Mouse (Mus musculus) spleen, postnatal 4 days (tissue): Measurements from ENCODE around the gene Atp13a1.

ENCODE experiments used
- DNase-seq, 2 experiments: peaks; one replicate each; pipeline ENCODE4 v3.0.0; 2022; ENCODE audit warnings: low spot score in 2 of 2

Gene Atp13a1

DNA sequence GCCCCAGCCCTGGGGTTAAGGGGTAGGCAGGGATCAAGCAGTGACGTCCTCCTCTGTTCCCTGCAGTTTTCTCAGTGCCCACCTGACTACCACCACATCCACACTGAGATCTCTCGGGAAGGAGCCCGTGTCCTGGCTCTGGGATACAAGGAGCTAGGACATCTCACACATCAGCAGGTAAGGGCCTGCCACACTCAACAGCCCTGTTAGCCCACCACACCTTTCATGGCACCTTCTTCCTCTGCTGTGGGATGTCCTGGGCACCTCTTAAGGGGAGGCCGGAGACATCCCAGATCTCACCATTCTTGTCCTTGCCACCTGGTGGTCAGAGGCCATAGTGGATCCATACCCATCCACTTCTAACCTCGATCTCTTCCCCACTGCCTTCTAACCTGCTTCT lies 9.0 kb downstream of the Atp13a1 start:
- peak; percentile 10 to 50 for DNase-seq

DNA sequence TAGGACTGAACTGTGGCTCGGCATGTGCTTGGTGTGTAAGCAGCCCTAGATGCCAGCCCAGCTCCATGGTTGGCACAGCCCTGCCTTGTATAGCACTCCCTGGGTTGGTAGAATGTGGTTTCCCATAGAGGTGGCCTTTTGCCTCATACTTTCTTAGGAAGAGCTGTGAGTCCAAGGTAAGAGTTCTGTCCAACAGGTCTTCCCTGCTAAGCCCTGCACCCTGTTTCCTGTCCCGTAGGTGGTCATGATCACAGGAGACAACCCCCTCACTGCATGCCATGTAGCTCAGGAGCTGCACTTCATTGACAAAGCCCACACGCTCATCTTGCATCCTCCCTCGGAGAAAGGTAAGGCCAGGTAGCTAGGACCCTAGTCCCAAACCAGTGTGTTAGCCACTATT lies 10.8 kb downstream of the Atp13a1 start:
- DNase-seq: peak; percentile 5 to 50

DNA sequence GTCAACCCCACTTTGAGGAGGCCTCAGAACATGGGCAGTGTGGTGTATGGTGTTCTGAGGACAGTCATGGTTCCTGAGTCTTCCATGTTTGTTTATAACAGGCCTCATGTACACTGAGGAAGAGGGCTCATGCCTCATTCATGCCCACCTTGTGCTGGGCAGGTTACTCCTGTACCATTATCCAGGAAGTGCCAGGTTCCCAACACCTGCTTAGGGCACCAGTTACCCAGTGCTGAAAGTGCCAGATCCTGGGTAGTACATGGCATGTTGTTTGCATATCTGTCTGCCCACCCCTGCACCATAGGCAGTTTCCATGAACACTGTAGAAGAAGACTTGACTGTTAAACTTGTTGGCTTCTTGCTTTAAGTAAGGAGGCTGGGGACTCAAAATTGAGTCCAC lies 11.3 kb downstream of the Atp13a1 start:
- peak in 1 of 2 experiments; percentile 4 for DNase-seq

DNA sequence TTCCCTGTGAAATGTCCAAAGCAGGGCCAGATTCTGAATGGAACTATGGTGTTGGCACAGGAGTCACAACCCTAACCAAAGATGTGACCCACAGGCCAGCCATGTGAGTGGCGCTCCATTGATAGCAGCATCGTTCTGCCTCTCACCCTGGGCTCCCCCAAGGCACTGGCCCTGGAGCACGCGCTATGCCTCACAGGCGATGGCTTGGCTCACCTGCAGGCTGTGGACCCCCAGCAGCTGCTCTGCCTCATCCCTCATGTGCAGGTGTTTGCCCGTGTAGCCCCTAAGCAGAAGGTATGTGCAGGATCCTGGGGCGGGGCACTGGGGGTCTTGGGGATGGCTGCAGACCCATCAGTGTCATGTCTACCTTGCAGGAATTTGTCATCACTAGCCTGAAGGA lies 12.4 kb downstream of the Atp13a1 start:
- peak; percentile 13 to 60 for DNase-seq

- DNase-seq: peak; percentile 3 to 51
Measured at GRCm38 (mm10) chr8:69804537-69804936, 13.6 kb downstream of the Atp13a1 start.

DNA sequence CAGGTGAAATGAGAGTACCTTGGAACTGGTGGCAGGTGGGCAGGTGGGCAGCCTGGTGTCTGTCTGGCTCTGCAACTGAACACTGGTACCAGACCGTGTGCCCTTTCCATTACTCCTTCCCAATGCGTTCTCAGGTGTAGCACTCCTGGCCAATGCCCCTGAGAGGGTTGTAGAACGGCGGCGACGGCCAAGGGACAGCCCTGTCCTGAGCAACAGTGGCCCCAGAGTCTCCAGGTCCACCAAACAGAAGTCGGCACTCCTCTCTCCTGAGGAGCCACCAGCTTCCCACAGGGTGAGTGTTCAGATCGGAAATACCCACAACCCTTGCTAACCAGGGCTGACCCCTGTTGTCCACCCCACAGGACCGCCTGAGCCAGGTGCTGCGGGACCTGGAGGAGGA lies 14.1 kb downstream of the Atp13a1 start:
- DNase-seq: peak; percentile 9 to 60

GRCm38 (mm10) chr8:69805491-69805890 lies 14.5 kb downstream of the Atp13a1 start:
- no peak for DNase-seq

DNA sequence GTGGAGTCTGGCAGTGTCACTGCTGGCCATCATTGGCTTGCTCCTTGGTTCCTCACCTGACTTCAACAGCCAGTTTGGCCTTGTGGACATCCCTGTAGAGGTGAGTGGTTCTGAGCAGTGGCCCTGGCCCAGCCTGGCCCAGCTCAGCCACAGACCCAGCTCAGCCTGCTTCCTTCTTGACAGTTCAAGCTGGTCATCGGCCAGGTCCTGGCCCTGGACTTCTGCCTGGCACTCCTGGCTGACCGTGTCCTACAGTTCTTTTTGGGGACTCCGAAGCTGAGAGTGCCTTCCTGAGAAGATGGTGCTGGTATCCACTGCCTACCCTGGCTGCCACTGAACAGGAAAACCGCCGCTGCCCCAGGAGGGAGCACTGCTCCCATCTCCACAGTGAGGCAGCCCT lies 16.3 kb downstream of the Atp13a1 start:
- DNase-seq: no peak

DNA sequence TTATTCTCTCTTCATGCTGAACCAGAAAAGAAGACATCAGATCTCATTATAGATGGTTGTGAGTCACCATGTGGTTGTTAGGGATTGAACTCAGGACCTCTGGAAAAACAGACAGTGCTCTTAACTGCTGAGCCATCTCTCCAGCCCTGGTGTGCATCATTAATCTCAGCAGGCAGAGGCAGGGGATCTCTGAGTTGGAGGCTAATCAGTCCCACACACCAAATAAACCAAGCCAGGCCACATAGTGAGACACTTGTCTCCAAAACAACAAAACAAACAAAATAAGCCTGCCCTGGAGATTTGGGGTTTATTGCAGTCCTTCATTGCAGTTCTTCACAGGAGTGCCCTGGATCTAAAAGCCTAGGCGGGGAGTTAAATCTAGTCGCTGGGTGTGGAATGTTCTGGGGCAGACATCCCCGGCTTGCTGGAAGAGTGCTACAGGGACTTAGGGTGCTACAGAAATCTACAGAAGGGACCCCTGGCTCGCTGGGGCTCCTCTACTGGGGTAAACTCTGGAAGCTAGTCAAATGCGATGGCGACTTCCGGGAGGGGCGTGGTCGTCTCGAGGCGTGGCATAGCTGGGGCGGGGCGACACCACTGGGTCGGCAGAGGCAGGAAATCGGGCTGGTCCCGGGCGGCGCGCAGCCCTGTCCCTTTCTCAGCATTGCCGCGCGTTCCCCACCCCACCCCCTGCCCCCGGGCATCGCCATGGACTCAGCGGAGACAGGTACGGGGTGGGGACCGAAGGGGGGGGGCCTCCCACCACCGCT lies 17.3 kb downstream of the Atp13a1 start, which contains the start of gene Gmip:
Gmip (plus strand) TSS at position 586 of the 770 bp plus-strand sequence.
- DNase-seq: peak; percentile 88 to 94

DNA sequence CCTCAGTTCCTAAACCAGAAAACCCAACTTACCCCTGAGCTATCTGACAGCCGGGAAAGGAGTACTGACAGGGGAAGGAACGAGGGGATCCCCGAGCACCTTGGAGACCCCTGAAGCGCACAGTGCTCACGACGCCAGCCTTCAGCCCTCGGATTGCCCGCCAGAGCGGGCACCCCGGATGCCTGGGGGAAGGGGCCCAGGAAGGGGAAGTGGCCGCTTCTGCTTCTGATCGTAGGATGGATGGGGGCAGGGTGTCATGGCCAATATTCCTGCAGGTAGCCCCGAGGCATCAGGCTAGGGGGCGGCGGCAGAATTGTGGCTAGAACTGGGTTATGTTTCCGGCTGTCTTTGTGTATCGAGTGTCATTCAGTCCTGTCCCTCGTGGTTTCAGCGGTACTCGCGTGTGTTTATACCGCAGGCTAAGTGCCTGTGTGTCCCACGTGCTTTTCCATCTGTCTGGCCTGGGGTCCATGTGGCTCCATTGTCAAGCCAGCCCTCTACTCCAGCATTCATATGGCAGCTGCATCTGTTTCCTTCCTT lies 18.0 kb downstream of the Atp13a1 start:
- DNase-seq: peak; percentile 58 to 80

GRCm38 (mm10) chr8:69809820-69810219 lies 18.9 kb downstream of the Atp13a1 start:
- DNase-seq: no peak

DNA sequence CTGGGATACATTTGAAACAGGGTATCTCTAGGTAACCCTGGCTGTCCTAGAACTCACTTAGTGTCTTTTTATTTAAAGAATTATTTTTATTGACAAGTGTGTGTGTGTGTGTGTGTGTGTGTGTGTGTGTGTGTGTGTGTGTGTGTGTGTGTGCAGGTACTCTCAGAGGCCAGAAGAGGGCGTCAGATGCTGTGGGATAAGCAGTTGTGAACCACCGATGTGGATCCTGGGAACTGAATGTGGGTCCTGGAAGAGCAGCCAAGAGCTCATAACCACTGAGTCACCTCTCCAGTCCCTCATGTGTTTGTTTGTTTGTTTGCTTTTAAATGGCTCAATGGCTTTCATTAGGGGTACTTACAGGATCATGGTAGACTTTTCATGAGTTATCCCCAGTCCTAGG lies 23.9 kb downstream of the Atp13a1 start:
- no peak for DNase-seq

- DNase-seq: no peak
Measured at GRCm38 (mm10) chr8:69815396-69815795, 24.4 kb downstream of the Atp13a1 start.

- no peak for DNase-seq
Measured at GRCm38 (mm10) chr8:69820466-69820865, 29.5 kb downstream of the Atp13a1 start.

DNA sequence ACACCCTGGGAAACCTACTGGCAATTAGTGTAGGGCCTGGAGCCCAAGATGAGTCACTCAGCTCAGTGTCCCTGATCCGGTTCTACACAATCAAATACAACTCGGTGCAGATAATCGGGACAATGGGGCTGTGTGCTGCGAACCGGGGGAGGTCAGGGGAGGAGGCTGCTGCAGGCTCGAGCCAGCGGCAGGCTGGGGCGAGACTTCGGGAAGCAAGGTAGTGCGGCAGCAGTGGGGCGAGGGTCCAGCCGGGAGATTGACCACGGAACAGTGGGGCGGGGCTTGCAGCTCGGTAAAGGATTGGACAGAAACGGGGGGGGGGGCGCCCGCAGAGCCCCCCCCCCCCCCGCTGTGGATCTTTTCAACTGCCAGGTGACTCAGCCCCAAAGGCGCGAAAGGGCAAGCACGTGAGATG lies 31.0 kb downstream of the Atp13a1 start:
- DNase-seq: no peak

- DNase-seq: peak; percentile 51 to 77
Measured at GRCm38 (mm10) chr8:69822386-69823191, 31.6 kb downstream of the Atp13a1 start, which contains the start of gene Lpar2. Gene Lpar2 (plus strand): TSS chr8:69822429.

DNA sequence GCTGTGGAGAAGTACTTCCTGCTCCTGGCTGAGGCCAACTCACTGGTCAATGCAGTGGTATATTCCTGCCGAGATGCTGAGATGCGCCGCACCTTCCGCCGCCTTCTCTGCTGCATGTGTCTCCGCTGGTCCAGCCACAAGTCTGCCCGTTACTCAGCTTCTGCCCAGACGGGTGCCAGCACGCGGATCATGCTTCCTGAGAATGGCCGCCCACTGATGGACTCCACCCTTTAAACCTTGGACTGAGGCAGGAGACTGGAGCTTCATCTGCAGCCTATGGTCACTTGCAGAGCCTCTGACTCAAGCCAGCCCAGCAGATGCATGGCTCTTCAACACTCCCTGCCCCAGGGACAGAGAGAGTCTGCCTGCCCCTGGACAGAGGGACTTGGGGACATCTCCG lies 35.4 kb downstream of the Atp13a1 start:
- no peak for DNase-seq

DNA sequence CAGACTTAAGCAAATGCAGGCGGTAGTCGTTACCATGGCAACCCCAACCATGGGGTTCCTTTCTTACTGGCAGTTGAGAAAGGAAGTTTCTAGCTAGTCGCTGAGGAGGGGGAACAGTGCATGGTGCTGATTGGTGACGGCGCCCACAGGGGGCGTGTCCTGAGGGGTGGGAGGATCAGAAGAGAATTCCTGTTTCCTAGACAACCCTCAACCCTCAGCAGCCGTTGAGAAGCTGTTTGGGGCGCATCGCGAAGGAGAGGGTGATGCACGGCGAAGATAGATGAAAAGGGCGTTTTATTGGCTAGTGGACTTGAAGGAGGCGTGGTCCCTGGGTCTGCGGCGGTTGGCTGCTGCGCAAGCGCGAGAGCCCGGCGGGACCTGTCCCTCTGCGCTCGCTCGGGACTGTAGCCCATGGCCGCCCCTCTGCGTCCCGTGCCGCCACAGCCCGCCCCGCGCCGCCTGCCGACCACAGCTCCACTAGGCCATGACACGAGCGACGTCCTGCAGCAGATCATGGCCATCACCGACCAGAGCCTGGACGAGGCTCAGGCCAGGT lies 41.4 kb downstream of the Atp13a1 start, which contains the start of gene Pbx4:
Pbx4 (plus strand) TSS at position 194 of the 556 bp plus-strand sequence.
- DNase-seq: peak; percentile 83 to 90

GRCm38 (mm10) chr8:69837057-69837682 lies 46.2 kb downstream of the Atp13a1 start:
- no peak for DNase-seq

DNA sequence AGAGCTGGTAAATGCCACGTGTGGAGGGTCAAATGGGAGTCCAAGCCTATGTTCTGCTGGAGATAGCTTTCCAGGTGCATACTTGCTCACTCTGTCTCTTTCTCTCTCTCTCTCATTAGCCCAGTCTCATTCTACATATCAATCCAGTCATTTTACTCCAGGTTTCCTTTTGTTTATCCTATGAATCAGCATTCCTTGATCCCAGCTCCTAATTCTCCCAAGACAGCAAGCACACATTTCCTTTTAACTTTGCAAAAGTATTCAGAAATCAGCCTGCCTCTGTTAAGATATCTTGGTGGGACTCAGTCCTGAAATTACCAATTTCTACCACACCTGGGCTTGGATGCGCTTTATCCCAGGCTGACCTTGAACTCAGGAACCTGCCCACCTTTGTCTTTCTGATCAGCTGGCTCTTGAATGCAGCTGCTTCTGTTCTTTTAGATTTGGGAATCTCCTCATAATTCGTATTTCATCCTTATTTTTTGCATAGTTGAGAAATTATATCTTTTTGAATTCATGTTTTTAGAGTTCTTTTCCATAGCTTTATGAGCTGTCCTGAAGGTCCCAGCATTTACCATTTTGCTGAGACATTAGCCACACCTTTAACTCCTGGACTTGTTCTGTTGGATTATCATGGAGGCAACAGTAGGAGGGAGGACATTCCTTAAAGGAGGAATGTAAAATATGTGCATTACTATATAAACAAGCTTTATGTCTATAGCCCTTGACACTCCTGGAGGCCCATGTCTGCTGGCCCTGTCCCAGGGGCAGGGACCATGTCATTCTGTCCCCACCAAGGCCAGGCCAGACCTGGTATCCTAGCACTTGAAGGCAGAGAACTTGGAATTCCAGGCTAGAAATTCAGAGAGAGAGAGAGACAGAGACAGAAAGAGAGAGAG lies 56.5 kb downstream of the Atp13a1 start:
- DNase-seq: no peak

DNA sequence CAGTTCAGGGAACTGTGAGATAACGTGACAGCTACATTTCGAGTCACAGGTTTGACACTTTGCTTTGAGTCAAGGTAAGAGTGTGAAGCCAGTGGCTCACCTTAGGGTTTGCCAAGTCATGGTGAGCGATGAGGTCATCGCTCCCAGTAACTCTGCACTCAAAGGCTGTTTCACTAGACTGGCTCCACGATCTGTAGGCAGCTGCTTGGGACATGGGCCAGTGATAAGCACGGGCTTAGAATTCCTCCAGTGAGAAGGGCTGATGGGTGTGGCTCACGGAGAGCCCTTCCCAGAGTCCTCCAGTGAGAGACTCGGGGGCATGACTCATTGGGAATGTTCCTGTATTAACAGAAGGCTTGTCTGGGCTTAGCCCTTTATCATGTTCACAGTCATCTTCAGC lies 58.0 kb downstream of the Atp13a1 start:
- no peak for DNase-seq
